Mouse (Mus musculus) E14TG2a.4 (cell line): ENCODE results near the gene Diras2.

Source experiments
- CTCF ChIP-seq: conservative IDR thresholded peaks from 2 replicates; pipeline ENCODE4 v1.5.1; 2014; ENCODE audit warnings: low read length
- POU5F1 ChIP-seq: IDR thresholded peaks from 2 replicates; pipeline ENCODE4 v1.6.1; 2014; ENCODE audit warnings: low read length, borderline replicate concordance

GRCm38 (mm10) chr13:52519425-52519824 lies 11.7 kb downstream of the Diras2 start:
- no peak for TF ChIP-seq CTCF
- no peak for TF ChIP-seq POU5F1
